Mouse (Mus musculus): ENCODE results near the gene Auts2. TPM values are rescaled to one million over a fixed set of nuclear protein-coding genes. Genes with fewer than 3 reads are reported as not detected.

The Auts2 gene
- polyA plus RNA-seq, 1 experiment from 2014 or later, result 1.0 TPM

DNA sequence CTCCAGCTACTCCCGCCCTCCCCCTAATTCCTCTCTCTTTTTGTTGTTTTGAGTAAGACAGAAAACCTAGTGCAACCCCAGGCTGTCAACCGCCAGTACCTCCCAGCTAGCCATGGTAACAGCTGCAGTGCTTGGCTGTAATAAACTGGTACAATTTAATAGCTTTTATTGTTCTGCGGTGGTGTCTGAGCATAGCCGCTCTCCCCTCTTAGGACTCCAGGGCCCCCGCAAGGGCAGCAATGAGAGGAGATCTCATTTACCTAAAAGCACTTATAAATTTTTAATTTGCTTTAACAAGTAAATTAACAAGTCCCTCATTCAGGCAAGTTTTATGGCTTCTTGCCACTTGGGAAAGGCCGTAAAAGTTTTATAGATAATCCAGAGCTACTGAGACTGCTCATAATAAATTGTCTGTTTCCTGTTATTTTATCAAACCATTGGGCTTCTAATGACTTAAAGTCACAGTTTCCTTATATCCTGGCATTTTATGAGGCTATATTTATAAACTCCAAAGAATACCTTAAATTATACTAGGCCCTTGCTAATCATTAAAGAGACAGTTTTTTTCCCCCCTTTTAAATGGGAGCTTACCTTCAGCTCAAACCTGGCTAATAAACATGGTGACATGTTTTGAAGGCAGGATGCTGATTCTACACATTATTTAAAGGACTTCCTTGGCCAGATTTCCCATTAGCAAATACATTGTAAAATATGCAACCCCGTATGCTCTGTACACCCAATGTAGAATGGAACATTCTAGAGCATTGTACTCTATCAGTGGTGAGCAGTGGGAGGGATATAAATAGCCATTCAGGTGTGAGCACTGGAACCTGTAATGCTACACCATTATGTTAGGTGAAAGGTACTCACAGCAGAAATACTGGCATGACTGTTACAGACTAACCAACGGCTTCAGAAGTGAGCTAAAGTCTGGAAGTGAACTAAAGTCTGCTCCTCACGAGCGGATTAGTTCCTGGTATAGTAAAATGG, 475.1 kb downstream of the Auts2 start:
- no peaks in the 10 kb centered on the region for H3K36me3 ChIP-seq (replicated peaks; ENCODE audit: insufficient read depth, low read length)
- TF ChIP-seq EP300 (IDR thresholded peaks at IDR 0.05; ENCODE audit: low read depth) (no peak), CTCF (IDR thresholded peaks at IDR 0.05; ENCODE audit: low read depth) (no peak)
- no peaks in the 10 kb centered on the region for H3K9me3 ChIP-seq (ENCODE audit: low read length)
- H3K9ac ChIP-seq (replicated peaks), result no peak overlapping the region
- ATAC-seq (no peak), DNase-seq (no peak)
- H3K4me1 ChIP-seq (ENCODE audit: insufficient read depth), result 0 out of 2 replicates have a peak, but pooled peaks cover 2% of the 10 kb centered on the region
- H3K27me3 ChIP-seq (ENCODE audit: insufficient read depth, low read length), result no peaks in the 10 kb centered on the region
- H3K4me2 ChIP-seq (ENCODE audit: low read depth, low read length), result no peak overlapping the region
- no peak overlapping the region for H3K27ac ChIP-seq (ENCODE audit: low read depth)
- WGBS (ENCODE audit: insufficient replicate concordance), result 72% methylated on average over 10 of the region's 10 CpGs
- H3K4me3 ChIP-seq (ENCODE audit: low read depth, low read length), result no peak overlapping the region

DNA sequence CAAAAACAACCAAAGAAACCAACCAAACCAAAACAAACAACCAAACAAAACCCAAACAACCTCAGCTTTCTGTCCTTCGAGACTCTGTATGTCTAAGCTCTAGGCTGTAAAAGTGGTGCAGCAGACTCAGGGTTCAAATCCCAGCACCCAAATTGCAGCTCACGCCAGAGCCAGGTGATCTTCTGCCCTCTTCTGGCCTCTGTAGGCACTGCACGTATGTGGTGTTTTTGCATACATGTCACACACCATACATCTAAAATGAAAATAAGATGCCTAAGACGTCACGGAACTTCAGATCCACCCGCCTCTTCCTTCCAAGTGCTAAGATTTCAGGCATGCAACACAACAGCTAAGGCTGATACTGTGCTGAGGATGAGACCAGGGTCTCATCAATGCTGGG, 483.0 kb downstream of the Auts2 start:
- H3K4me2 ChIP-seq (ENCODE audit: low read depth, low read length), result no peak overlapping the region
- H3K27ac ChIP-seq (ENCODE audit: low read depth), result no peak overlapping the region
- 79% methylated on average over 6 of the region's 6 CpGs for WGBS (ENCODE audit: insufficient replicate concordance)
- DNase-seq (peak; percentile 14), ATAC-seq (no peak)
- no peaks in the 10 kb centered on the region for H3K36me3 ChIP-seq (replicated peaks; ENCODE audit: insufficient read depth, low read length)
- no peaks in the 10 kb centered on the region for H3K27me3 ChIP-seq (ENCODE audit: insufficient read depth, low read length)
- peak; percentile 50 for TF ChIP-seq CTCF (IDR thresholded peaks at IDR 0.05; ENCODE audit: low read depth)
- no peak for TF ChIP-seq EP300 (IDR thresholded peaks at IDR 0.05; ENCODE audit: low read depth)
- no peak overlapping the region for H3K4me3 ChIP-seq (ENCODE audit: low read depth, low read length)
- H3K4me1 ChIP-seq (ENCODE audit: insufficient read depth), result no peaks in the 10 kb centered on the region
- no peak overlapping the region for H3K9ac ChIP-seq (replicated peaks)
- H3K9me3 ChIP-seq (ENCODE audit: low read length), result no peaks in the 10 kb centered on the region

DNA sequence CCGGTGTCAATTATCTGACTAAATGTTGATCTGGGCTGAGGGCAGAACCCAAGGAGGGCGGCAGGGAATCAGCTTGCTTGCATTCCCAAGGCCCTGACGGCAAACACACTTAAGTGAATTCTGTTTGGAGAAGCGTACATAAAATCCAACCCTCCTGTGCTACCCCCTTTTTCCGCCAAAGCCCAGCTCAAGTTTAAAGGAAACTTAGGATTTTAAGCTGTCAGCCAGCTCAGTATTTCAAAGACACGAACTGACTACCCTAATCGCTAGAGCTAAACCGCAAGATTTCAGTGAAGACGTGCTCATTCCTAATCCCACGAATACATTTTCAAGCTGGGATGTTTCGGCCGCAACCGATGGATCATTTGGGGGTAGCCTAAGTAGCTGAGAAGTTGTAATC, 490.5 kb downstream of the Auts2 start:
- TF ChIP-seq EP300 (IDR thresholded peaks at IDR 0.05; ENCODE audit: low read depth), result no peak
- TF ChIP-seq CTCF (IDR thresholded peaks at IDR 0.05; ENCODE audit: low read depth), result no peak
- H3K9ac ChIP-seq (replicated peaks), result no peak overlapping the region
- no peak overlapping the region for H3K4me3 ChIP-seq (ENCODE audit: low read depth, low read length)
- no peak overlapping the region for H3K4me2 ChIP-seq (ENCODE audit: low read depth, low read length)
- no peaks in the 10 kb centered on the region for H3K36me3 ChIP-seq (replicated peaks; ENCODE audit: insufficient read depth, low read length)
- DNase-seq, result no peak
- H3K27ac ChIP-seq (ENCODE audit: low read depth), result no peak overlapping the region
- H3K27me3 ChIP-seq (ENCODE audit: insufficient read depth, low read length), result no peaks in the 10 kb centered on the region
- no peaks in the 10 kb centered on the region for H3K9me3 ChIP-seq (ENCODE audit: low read length)
- ATAC-seq, result no peak
- no peaks in the 10 kb centered on the region for H3K4me1 ChIP-seq (ENCODE audit: insufficient read depth)
- 73% methylated on average over 13 of the region's 13 CpGs for WGBS (ENCODE audit: insufficient replicate concordance)

DNA sequence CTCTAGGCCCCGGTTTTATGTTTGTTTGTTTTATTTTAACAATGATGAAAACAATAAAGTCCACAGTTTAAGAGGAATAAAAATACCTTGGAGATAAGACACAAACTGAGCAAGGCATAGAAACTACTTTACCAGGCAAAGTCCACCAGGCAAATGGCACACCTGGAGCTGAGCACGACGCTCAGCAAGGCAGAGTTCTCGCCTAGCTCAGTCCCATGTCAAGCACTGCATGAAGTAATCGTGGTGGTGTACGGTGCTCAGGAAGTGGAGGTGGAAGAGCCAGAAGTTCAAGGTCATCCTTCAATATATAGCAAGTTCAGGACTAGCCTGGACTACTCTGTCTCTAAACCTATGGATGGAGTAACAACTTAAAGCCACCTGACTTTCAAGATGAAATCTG, 503.6 kb downstream of the Auts2 start:
- no peaks in the 10 kb centered on the region for H3K9me3 ChIP-seq (ENCODE audit: low read length)
- no peak overlapping the region for H3K27ac ChIP-seq (ENCODE audit: low read depth)
- H3K36me3 ChIP-seq (replicated peaks; ENCODE audit: insufficient read depth, low read length), result no peaks in the 10 kb centered on the region
- 76% methylated on average over 6 of the region's 6 CpGs for WGBS (ENCODE audit: insufficient replicate concordance)
- ATAC-seq (no peak), DNase-seq (no peak)
- H3K4me2 ChIP-seq (ENCODE audit: low read depth, low read length), result no peak overlapping the region
- H3K9ac ChIP-seq (replicated peaks), result no peak overlapping the region
- no peaks in the 10 kb centered on the region for H3K27me3 ChIP-seq (ENCODE audit: insufficient read depth, low read length)
- no peak overlapping the region for H3K4me3 ChIP-seq (ENCODE audit: low read depth, low read length)
- H3K4me1 ChIP-seq (ENCODE audit: insufficient read depth), result no peaks in the 10 kb centered on the region
- TF ChIP-seq EP300 (IDR thresholded peaks at IDR 0.05; ENCODE audit: low read depth) (no peak), CTCF (IDR thresholded peaks at IDR 0.05; ENCODE audit: low read depth) (no peak)

DNA sequence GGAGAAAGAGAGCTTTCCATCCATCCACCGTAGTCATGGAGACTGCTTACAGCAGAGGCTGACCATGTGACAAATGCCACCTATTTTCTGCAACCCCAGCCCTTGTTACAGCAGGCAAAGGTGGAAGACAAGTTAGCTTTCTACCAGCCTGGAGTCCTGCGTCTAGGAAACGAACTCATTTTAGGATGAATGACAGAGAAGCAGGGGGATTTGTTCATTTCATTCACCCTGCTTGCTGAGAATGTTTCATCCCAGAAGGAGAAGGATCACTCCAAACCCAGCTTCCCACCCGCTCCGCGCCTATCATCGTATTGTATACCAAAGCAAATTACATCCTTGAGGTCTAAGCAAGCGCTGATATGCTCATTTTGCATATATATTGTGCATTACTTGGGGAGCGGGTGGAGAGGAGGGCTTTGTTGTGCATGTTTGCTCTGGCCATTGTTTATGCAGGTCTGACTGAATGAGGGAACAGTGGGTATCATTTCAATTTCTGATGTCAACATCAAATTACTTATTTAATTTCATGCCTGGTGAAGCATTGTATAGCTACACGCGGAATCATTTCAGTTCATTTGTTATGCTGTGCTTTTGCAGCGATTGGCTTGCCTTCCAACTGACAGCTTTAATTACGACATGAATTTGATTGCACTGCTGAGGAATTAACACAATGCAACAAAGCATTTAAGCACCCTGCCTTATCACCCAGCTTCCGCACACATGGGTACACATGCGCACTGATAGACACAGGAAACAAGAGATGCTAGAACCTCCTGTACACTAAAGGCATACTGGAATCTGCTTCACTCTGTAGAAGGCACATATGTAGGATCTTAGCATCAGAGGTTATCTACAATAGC, 509.4 kb downstream of the Auts2 start:
- no peak overlapping the region for H3K4me2 ChIP-seq (ENCODE audit: low read depth, low read length)
- no peak overlapping the region for H3K4me3 ChIP-seq (ENCODE audit: low read depth, low read length)
- DNase-seq (no peak), ATAC-seq (no peak)
- H3K4me1 ChIP-seq (ENCODE audit: insufficient read depth), result peaks cover 4% of the 10 kb centered on the region; the same call in 1 of the 2 replicates
- H3K27ac ChIP-seq (ENCODE audit: low read depth), result no peak overlapping the region
- no peaks in the 10 kb centered on the region for H3K9me3 ChIP-seq (ENCODE audit: low read length)
- WGBS (ENCODE audit: insufficient replicate concordance), result 85% methylated on average over 15 of the region's 15 CpGs
- H3K36me3 ChIP-seq (replicated peaks; ENCODE audit: insufficient read depth, low read length), result no peaks in the 10 kb centered on the region
- H3K9ac ChIP-seq (replicated peaks), result no peak overlapping the region
- TF ChIP-seq EP300 (IDR thresholded peaks at IDR 0.05; ENCODE audit: low read depth) (no peak), CTCF (IDR thresholded peaks at IDR 0.05; ENCODE audit: low read depth) (no peak)
- no peaks in the 10 kb centered on the region for H3K27me3 ChIP-seq (ENCODE audit: insufficient read depth, low read length)
